12 mouse cellular contexts compared by ENCODE assay signal in the genomic region with DNA sequence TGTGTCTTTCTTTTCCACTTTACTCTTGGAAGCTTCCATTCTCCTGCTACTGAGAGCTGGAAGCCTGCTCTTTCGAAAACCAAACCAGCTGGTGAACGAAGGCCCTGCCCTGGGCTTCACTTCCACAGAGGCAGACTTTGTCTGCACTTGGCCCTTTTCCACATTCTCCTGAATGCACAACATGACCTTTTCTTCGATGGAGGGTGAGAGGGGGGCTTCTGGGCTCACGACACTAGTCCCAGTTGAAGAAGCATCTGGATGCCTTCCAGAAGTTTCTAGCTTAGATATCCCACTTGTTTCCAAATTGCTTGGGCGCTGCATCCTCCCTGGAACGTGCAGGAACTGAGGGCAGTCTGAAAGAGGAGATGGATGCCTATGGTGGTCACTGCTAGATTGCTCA.
A peak's percentile ranks its signal among the peaks of the same experiment; 100 is the strongest.
DNase-seq lines count a peak whose midpoint lies in the region; ATAC-seq lines count a peak whose summit lies in the region.
"Had no signal": no experiment of that assay in that cellular context is flagged by ENCODE, and none has a peak within 500 bp of the region (broad histone marks: within the 10 kb centered on the region; RNA-seq: fewer than 3 reads in every experiment).

No protein-coding gene starts in this region.

- H3K27me3 ChIP-seq in hindbrain, embryonic 13.5 days: no peaks in the 10 kb centered on the region
- H3K27me3 ChIP-seq in hindbrain, embryonic 10.5 days (ENCODE audit: insufficient read depth, poor library complexity, severe bottlenecking): no peaks in the 10 kb centered on the region
- no peaks in the 10 kb centered on the region for H3K27me3 ChIP-seq in neural tube, embryonic 13.5 days
- H3K27me3 ChIP-seq: heart, embryonic 12.5 days; midbrain, embryonic 12.5 days had no signal

- WGBS in hindbrain, embryonic 13.5 days: 71% methylated on average over 6 of the region's 6 CpGs
- 86% methylated on average over 6 of the region's 6 CpGs for WGBS in hindbrain, embryonic 10.5 days
- 74% methylated on average over 6 of the region's 6 CpGs for WGBS in neural tube, embryonic 13.5 days

- H3K4me3 ChIP-seq in hindbrain, embryonic 13.5 days: no peak overlapping the region
- no peak overlapping the region for H3K4me3 ChIP-seq in hindbrain, embryonic 10.5 days
- no peak overlapping the region for H3K4me3 ChIP-seq in neural tube, embryonic 13.5 days
- H3K4me3 ChIP-seq: heart, embryonic 12.5 days; midbrain, embryonic 12.5 days had no signal

- peaks cover 34% of the 10 kb centered on the region for H3K36me3 ChIP-seq in hindbrain, embryonic 13.5 days
- H3K36me3 ChIP-seq in hindbrain, embryonic 10.5 days: peaks cover 49% of the 10 kb centered on the region
- H3K36me3 ChIP-seq in neural tube, embryonic 13.5 days: peaks cover 29% of the 10 kb centered on the region
- H3K36me3 ChIP-seq: heart, embryonic 12.5 days had no signal

- no peak overlapping the region for H3K9ac ChIP-seq in hindbrain, embryonic 13.5 days
- H3K9ac ChIP-seq in neural tube, embryonic 13.5 days: no peak overlapping the region
- H3K9ac ChIP-seq: heart, embryonic 12.5 days; liver, embryonic 14.5 days; midbrain, embryonic 12.5 days had no signal

- H3K4me2 ChIP-seq in hindbrain, embryonic 13.5 days: no peak overlapping the region
- H3K4me2 ChIP-seq in neural tube, embryonic 13.5 days: no peak overlapping the region
- H3K4me2 ChIP-seq: heart, embryonic 12.5 days; midbrain, embryonic 12.5 days had no signal

- H3K4me1 ChIP-seq in hindbrain, embryonic 13.5 days (replicated peaks): no peaks in the 10 kb centered on the region
- 0 out of 2 replicates have a peak, but pooled peaks cover 3% of the 10 kb centered on the region for H3K4me1 ChIP-seq in hindbrain, embryonic 10.5 days (replicated peaks)
- H3K4me1 ChIP-seq in neural tube, embryonic 13.5 days (replicated peaks): no peaks in the 10 kb centered on the region
- H3K4me1 ChIP-seq: midbrain, embryonic 12.5 days had no signal

- DNase-seq in hindbrain, embryonic 10.5 days (ENCODE audit: low spot score): no peak
- DNase-seq in neural tube, embryonic 10.5 days (ENCODE audit: extremely low spot score, low spot score): no peak
- DNase-seq in layer of hippocampus, postnatal 36 days: peak; percentile 19 to 34
- DNase-seq in spleen, adult 18-20 months: no peak
- no peak for DNase-seq in embryo, embryonic 10.5 days (ENCODE audit: low spot score)
- DNase-seq: kidney, adult 8-10 months; thymus, adult 18-20 months had no signal

- no peaks in the 10 kb centered on the region for H3K9me3 ChIP-seq in hindbrain, embryonic 13.5 days
- H3K9me3 ChIP-seq in hindbrain, embryonic 10.5 days: no peaks in the 10 kb centered on the region
- no peaks in the 10 kb centered on the region for H3K9me3 ChIP-seq in neural tube, embryonic 13.5 days
- H3K9me3 ChIP-seq: heart, embryonic 12.5 days; midbrain, embryonic 12.5 days had no signal

- ATAC-seq in hindbrain, embryonic 13.5 days (ENCODE audit: low FRiP score): no peak
- ATAC-seq in neural tube, embryonic 13.5 days (ENCODE audit: low read depth): peak; percentile 53

- peak overlapping the region; percentile 55 for H3K27ac ChIP-seq in hindbrain, embryonic 13.5 days
- H3K27ac ChIP-seq in hindbrain, embryonic 10.5 days: no peak overlapping the region
- peak overlapping the region; percentile 52; the same call in 1 of the 2 replicates for H3K27ac ChIP-seq in neural tube, embryonic 13.5 days (replicated peaks)
- H3K27ac ChIP-seq: liver, embryonic 14.5 days; midbrain, embryonic 12.5 days had no signal

Comparison
In these comparisons a context has a peak if more than half of its experiments do, and no peak if none do; other contexts are left out.
1. DNase-seq: peak in layer of hippocampus, postnatal 36 days (2 of 2); none in hindbrain, embryonic 10.5 days (single experiment), neural tube, embryonic 10.5 days (single experiment), spleen, adult 18-20 months (0 of 2) and embryo, embryonic 10.5 days (single experiment).